Mouse (Mus musculus) midbrain, embryonic 16.5 days (tissue): ENCODE results near the gene Serp2. TPM values are rescaled to one million over a fixed set of nuclear protein-coding genes. Genes with fewer than 3 reads are reported as not detected.

Experiments
- ATAC-seq: fragments of 200-750 bp; cut with Nextera tagmentation; 2 replicates; pipeline ENCODE4 v1.8.0; 2017; ENCODE audit warnings: moderate TSS enrichment
- H3K27ac ChIP-seq: fragments of 300-500 bp; sonication (generic); 2 replicates; pipeline ENCODE4 v1.5.1; 2014; ENCODE audit warnings: mild to moderate bottlenecking, low read length, mixed read lengths
- H3K27me3 ChIP-seq: fragments of 300-500 bp; sonication (generic); 2 replicates; pipeline ENCODE4 v1.6.1; 2014; ENCODE audit warnings: low read depth, low read length, mixed read lengths; ENCODE audit not compliant: control insufficient read depth, insufficient read depth
- H3K36me3 ChIP-seq: fragments of 300-500 bp; sonication (generic); 2 replicates; pipeline ENCODE4 v1.6.1; 2014; ENCODE audit warnings: mild to moderate bottlenecking, low read length, moderate library complexity, mixed read lengths; ENCODE audit not compliant: control insufficient read depth, insufficient read depth
- H3K4me1 ChIP-seq: fragments of 300-500 bp; sonication (generic); 2 replicates; pipeline ENCODE4 v1.6.1; 2014; ENCODE audit warnings: mild to moderate bottlenecking, low read length, mixed read lengths; ENCODE audit not compliant: control insufficient read depth, insufficient read depth
- H3K4me2 ChIP-seq: fragments of 300-500 bp; sonication (generic); 2 replicates; pipeline ENCODE4 v1.6.1; 2014; ENCODE audit warnings: mild to moderate bottlenecking, low read length, mixed read lengths
- H3K4me3 ChIP-seq: fragments of 300-500 bp; sonication (generic); 2 replicates; pipeline ENCODE4 v1.5.1; 2014; ENCODE audit warnings: low read depth, mild to moderate bottlenecking, low read length, moderate library complexity, mixed read lengths
- H3K9ac ChIP-seq: fragments of 300-500 bp; sonication (generic); 2 replicates; pipeline ENCODE4 v1.6.1; 2014; ENCODE audit warnings: low read depth, low read length, mixed read lengths
- H3K9me3 ChIP-seq: fragments of 300-500 bp; sonication (generic); replicated peaks from 2 replicates; pipeline ENCODE4 v1.6.1; 2014; ENCODE audit warnings: mild to moderate bottlenecking, low read length, mixed read lengths; ENCODE audit not compliant: control insufficient read depth, poor library complexity, severe bottlenecking
- WGBS: fragments of 180-500 bp; shearing (Covaris S2); extraction: QIAGEN DNeasy Blood & Tissue Kit; methylation state at CpG from one replicate; pipeline ENCODE4 v1.1.7; 2014; 5-methylcytosine and 5-hydroxymethylcytosine counted together
- polyA plus RNA-seq: library from polyadenylated mRNA; unstranded; fragments of >200 nt; fragmentation: Nextera tagmentation; extraction: Ambion mirVana; gene quantifications from 2 replicates; pipeline ENCODE4 v1.2.1, GENCODE M21; 2015

Serp2 gene
- polyA plus RNA-seq, 1 experiment from 2014 or later, result 239 TPM

DNA sequence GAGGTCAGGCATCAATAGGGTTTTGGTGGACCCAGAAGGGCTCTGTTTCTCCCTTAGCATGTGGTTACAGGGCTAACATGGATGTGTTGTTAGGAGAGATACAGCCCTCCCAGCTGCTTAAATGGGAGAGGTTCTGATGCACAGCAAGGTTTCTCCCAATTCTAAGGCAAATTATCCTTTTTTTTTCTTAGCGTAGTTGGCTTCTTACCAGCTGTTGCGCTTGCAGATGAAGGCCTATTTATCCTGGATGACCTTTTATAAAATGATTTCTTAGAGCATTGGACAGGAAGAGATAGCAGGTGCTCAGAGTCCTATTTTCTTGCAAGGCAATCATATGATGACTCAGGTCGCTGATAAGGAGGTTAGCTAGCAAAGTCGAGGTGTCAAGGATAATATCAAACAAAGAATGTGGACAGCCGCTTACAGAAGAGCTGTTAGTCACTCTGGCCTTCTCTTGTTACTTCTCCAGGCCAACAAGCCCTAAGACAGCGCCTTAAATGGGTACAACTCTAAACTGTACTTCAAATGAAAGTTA, 37.7 kb upstream of the Serp2 start:
- peaks cover 15% of the 10 kb centered on the region for H3K4me1 ChIP-seq
- 85% methylated on average over 6 of the region's 6 CpGs for WGBS
- no peak for ATAC-seq
- no peak overlapping the region for H3K4me2 ChIP-seq
- no peaks in the 10 kb centered on the region for H3K9me3 ChIP-seq
- no peaks in the 10 kb centered on the region for H3K27me3 ChIP-seq
- no peak overlapping the region for H3K27ac ChIP-seq
- no peak overlapping the region for H3K9ac ChIP-seq
- no peaks in the 10 kb centered on the region for H3K36me3 ChIP-seq
- no peak overlapping the region for H3K4me3 ChIP-seq

DNA sequence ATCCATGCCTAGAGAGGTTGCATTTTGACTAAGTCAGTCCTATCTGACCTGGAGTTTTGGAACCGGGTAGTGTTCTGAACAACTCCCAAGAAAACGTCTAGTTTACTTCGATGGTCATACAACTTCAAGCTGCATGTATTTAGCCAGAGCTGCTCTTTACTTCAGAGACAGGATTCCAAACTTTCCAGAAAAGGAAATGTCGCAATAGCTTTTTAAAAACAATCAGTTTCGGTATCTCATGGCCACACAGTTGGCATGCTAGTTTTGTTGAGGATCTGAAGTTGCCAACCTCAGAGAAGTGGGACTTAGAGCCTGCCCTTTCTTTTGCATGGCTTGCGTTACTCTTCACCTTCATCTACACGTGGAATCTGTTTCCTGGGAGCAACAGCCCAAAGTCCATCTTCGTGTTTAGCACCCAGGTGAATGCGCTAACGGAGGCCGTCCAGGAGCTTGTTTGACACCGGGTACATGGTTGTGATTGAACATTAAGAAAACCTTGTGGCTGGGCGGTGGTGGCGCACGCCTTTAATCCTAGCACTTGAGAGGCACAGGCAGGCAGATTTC, 37.0 kb upstream of the Serp2 start:
- WGBS, result 93% methylated on average over 15 of the region's 15 CpGs

DNA sequence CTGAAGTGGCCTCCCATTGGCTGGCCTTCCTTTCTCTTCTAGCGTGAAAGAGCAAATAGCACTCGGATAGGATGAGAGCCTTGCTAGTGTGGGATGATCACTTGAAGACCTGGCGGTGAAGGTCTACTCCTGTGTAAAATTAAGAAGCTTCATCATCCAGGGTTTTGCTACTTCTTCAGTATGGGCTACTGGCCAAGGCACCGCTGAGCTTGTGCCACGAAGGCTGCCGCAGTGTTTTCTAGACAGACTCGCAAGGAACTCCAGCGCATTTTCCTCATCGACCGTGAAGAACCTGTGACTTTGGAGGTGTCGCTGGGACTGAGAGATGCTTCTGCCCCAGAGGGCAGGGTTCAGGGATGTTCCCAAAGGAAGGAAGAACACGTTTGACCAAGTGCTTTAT, 36.0 kb upstream of the Serp2 start:
- H3K4me3 ChIP-seq, result no peak overlapping the region
- H3K27me3 ChIP-seq, result no peaks in the 10 kb centered on the region
- H3K9me3 ChIP-seq, result no peaks in the 10 kb centered on the region
- 0 out of 2 replicates have a peak, but pooled peaks cover 2% of the 10 kb centered on the region for H3K4me1 ChIP-seq
- WGBS, result 92% methylated on average over 12 of the region's 12 CpGs
- no peak overlapping the region for H3K4me2 ChIP-seq
- ATAC-seq, result no peak
- H3K27ac ChIP-seq, result no peak overlapping the region
- no peaks in the 10 kb centered on the region for H3K36me3 ChIP-seq
- no peak overlapping the region for H3K9ac ChIP-seq

More for the DNA sequence above, 37.0 kb upstream of the Serp2 start:
- no peaks in the 10 kb centered on the region for H3K36me3 ChIP-seq
- no peak for ATAC-seq
- no peaks in the 10 kb centered on the region for H3K9me3 ChIP-seq
- peaks cover 11% of the 10 kb centered on the region for H3K4me1 ChIP-seq
- H3K4me3 ChIP-seq, result no peak overlapping the region
- H3K27ac ChIP-seq, result no peak overlapping the region
- H3K9ac ChIP-seq, result no peak overlapping the region
- no peaks in the 10 kb centered on the region for H3K27me3 ChIP-seq
- H3K4me2 ChIP-seq, result no peak overlapping the region

DNA sequence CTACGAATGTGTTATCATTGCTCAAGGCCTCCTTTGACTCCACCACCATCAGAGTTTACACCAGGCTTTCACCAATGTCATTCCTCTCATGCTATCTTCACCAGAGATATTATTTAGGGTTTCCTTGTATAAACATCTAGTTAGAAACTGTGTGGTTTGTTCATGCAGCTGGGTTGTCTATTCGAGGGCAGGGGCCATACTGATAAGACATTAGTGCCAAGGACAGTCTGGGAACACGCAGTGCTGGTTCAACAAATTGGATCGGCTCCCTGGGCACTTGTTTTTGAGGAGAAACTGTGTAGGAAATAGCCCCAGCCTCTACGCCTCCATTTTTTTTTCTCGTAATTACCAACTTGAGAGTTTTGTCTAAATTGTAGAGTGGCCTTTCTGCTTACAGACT, 35.4 kb upstream of the Serp2 start:
- Histone ChIP-seq H3K4me2 (no peak overlapping the region), H3K4me3 (no peak overlapping the region), H3K27ac (no peak overlapping the region), H3K36me3 (no peaks in the 10 kb centered on the region), H3K27me3 (no peaks in the 10 kb centered on the region), H3K9ac (no peak overlapping the region), H3K4me1 (0 out of 2 replicates have a peak, but pooled peaks cover 2% of the 10 kb centered on the region), H3K9me3 (no peaks in the 10 kb centered on the region)
- ATAC-seq, result no peak
- WGBS, result 88% methylated on average over 6 of the region's 6 CpGs

DNA sequence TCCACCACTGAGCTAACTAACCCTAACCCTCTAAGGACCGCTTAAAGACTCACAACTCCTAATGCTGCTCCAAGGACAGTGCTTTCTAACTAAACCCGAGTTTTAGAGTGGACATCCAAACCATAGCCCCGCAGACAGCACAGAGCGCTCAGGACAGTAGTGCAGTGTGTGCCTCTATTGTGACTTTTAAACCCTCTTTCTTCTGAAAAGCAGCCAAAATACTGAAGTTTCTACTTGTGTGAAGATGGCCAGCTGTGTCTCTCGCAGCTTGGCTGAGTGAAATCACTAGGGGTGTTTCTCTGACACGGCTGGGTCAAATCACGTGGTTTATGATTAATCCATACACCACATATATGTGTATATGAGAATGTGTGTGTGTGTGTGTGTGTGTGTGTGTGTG, 33.4 kb upstream of the Serp2 start:
- no peak overlapping the region for H3K4me2 ChIP-seq
- no peak overlapping the region for H3K4me3 ChIP-seq
- H3K36me3 ChIP-seq, result no peaks in the 10 kb centered on the region
- ATAC-seq, result no peak
- H3K9me3 ChIP-seq, result no peaks in the 10 kb centered on the region
- H3K27ac ChIP-seq, result no peak overlapping the region
- no peak overlapping the region for H3K9ac ChIP-seq
- no peaks in the 10 kb centered on the region for H3K4me1 ChIP-seq
- no peaks in the 10 kb centered on the region for H3K27me3 ChIP-seq
- 87% methylated on average over 7 of the region's 7 CpGs for WGBS

DNA sequence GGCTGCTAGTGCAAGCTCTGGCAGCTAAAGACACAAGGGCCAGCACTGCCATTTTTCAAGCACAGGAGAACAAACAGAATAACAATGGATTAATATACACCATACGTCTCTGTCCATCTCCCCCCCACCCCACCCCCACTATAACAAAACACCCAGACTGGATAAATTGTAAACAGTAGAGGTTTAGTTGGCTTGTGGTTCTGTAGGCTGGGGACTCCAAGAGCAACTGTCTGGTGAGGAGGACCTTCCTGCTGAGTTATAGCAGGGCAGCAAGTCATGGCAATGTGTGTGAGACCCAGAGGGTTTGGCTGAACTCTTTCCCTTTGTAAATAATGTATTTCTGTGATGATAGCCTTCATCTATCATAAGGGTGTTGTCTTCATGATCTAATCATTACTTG, 33.0 kb upstream of the Serp2 start:
- H3K4me3 ChIP-seq, result no peak overlapping the region
- H3K9me3 ChIP-seq, result no peaks in the 10 kb centered on the region
- no peak overlapping the region for H3K27ac ChIP-seq
- no peaks in the 10 kb centered on the region for H3K36me3 ChIP-seq
- no peak overlapping the region for H3K4me2 ChIP-seq
- no peaks in the 10 kb centered on the region for H3K27me3 ChIP-seq
- H3K4me1 ChIP-seq, result no peaks in the 10 kb centered on the region
- H3K9ac ChIP-seq, result no peak overlapping the region
- no peak for ATAC-seq
- 77% methylated on average over 1 of the region's 1 CpGs for WGBS

DNA sequence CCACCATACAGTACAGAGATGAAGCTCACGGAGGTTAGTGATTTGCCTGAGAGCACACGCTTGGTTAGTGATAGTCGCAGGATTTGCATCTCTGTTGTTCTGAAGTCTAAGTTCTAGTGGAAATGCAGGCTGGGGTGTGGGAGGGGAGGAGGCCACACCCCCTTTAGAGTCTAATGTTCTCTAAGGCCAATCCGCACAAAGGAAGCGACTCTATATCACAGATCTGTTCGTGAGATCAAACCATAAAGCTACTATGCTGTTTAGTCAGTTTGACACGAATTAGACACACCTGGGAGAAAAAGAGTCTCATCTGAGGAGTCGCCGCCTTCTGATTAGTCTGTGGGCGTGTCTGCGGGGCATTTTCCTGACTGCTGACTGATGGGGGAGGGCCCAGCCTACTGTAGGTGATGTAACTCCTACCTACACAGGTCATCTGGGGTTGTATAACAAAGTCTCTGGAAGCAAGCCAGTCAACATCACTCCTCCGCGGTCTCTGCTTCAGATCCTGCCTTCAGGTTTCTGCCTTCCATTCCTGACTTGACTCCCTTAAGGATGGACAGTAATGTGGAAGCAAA, 29.2 kb upstream of the Serp2 start:
- 58% methylated on average over 13 of the region's 13 CpGs for WGBS
- H3K4me1 ChIP-seq, result no peaks in the 10 kb centered on the region
- ATAC-seq, result no peak
- no peaks in the 10 kb centered on the region for H3K36me3 ChIP-seq
- no peaks in the 10 kb centered on the region for H3K9me3 ChIP-seq
- no peak overlapping the region for H3K4me2 ChIP-seq
- no peak overlapping the region for H3K4me3 ChIP-seq
- no peak overlapping the region for H3K9ac ChIP-seq
- no peaks in the 10 kb centered on the region for H3K27me3 ChIP-seq
- no peak overlapping the region for H3K27ac ChIP-seq

DNA sequence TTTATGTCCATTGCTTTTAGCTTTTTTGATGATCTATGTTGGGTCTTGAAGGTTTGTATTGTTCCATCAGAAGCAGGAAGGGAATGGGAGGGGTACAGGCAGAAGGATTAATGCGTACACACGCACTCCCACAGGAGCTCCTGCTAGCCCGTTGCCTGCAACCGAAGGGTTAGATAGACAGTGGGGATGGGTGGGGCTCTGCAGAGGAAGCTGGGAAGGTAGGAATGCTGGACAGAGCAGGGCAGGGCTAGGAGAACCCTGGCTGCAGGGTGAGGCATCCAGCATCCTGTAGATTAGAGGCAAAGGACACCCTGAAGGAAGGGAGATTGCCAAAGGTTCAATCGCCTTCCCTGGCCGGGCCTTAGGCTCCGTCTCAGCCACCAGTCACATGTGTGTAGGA, 27.3 kb upstream of the Serp2 start:
- H3K4me2 ChIP-seq, result no peak overlapping the region
- H3K36me3 ChIP-seq, result no peaks in the 10 kb centered on the region
- WGBS, result 88% methylated on average over 7 of the region's 7 CpGs

DNA sequence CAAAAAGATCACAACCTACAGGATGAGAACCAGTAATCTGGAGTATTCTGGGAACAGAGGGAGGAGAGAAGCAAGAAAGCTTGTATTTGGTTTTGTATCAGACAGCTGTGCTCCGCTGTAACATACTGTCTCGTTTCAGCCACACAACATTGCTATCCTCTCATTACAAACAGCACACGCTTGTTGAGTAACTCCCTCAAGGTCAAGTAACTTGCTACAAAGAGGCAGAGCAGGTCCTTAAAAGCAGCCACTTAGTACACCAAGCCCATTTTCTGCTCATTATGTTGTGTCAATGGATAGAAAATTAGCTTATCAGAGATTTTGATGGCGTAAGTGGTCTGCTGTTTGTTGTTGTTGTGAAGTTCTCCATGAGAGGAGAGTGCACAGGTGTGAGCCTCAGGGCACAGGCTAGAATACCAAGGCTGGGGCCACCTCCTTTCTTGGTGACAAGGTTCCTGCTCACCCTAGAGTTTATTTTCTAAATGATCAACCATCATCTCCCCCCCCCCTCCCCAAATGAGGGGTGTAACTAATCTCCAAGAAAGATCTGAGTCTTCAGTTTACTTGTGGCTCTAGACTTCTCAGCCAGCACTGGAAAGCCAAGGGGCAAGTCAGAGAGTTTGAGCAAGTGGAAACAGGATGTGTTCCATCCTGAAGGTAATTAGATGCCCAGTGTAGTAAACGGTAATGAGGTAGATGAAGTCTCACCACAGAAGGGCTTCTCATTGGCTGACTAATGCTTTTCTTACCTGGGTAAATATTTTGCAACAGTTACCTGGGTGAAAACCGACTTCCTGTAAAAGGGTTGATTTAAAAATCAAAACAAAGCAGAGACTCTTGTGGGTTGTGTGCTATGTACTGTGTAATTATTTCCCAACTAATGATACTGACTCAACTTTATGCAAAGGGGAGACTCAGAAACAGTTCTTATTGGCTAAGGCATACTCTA, 25.6 kb upstream of the Serp2 start:
- Histone ChIP-seq H3K4me3 (no peak overlapping the region), H3K4me2 (no peak overlapping the region), H3K27me3 (no peaks in the 10 kb centered on the region), H3K9ac (no peak overlapping the region), H3K27ac (no peak overlapping the region), H3K4me1 (no peaks in the 10 kb centered on the region), H3K9me3 (no peaks in the 10 kb centered on the region), H3K36me3 (no peaks in the 10 kb centered on the region)
- WGBS, result 87% methylated on average over 6 of the region's 6 CpGs
- no peak for ATAC-seq

More for the DNA sequence above, 27.3 kb upstream of the Serp2 start:
- ATAC-seq, result no peak
- H3K9ac ChIP-seq, result no peak overlapping the region
- H3K4me3 ChIP-seq, result no peak overlapping the region
- no peak overlapping the region for H3K27ac ChIP-seq
- H3K9me3 ChIP-seq, result no peaks in the 10 kb centered on the region
- H3K27me3 ChIP-seq, result no peaks in the 10 kb centered on the region
- no peaks in the 10 kb centered on the region for H3K4me1 ChIP-seq
